Mouse (Mus musculus): Measurements from ENCODE around the gene Guca1b. TPM values are rescaled to one million over a fixed set of nuclear protein-coding genes. Genes with fewer than 3 reads are reported as not detected.
A peak's percentile ranks its signal among the peaks of the same experiment; 100 is the strongest.

The Guca1b gene
- polyA plus RNA-seq, 1 experiment = 0.20 TPM

DNA sequence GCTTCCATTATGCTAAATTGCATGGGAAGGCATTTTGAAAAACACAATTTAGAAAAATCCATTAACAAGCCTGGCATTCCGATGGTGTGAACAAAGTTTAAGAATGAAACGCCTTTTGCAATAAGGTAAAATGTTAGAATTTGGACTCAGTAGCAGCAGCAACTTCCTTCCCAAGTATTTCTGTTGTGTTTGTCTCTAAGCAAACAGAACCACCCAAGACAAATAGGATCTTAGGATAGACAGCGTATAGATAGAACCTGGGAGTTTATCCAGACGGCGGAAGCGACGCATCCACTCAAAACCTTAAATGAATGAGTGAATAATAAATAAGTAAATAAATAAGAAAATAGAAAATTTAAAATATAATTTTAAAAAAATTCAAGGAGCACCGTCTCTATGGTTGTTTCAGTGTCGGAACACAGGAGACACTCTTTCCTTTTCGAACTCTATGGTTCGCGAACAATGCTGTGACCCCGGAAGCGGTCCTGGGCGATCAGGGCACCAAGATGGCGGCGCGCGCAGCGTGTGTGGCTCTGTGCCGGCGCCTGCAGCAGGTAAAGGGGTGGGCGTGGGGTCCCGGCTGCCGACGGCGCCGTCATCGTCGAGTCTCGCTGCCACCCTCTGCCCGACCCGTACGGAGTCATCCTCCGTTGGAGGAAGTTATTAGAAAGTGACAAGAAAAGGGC is 16.6 kb upstream of the Guca1b start, which contains the start of gene Mrps10:
TSS of gene Mrps10 (plus strand) at position 487 of the 686 bp plus-strand sequence.
- Histone ChIP-seq H3ac (ENCODE audit: control insufficient read depth, insufficient read length) (peak within 1 kb of the TSS; percentile 25), H3K4me3 (peak within 1 kb of the TSS; percentile 81), H3K36me3 (ENCODE audit: control insufficient read depth, insufficient read depth) (peaks cover 12% of the 10 kb centered on the region), H3K27me3 (ENCODE audit: control insufficient read depth, insufficient read depth, insufficient read length) (no peaks in the 10 kb centered on the region), H3K79me2 (ENCODE audit: control insufficient read depth, insufficient read depth) (peaks cover 9% of the 10 kb centered on the region), H3K4me2 (ENCODE audit: low read depth) (peak within 1 kb of the TSS; percentile 84)
- TF ChIP-seq MYOG (IDR thresholded peaks at IDR 0.05; ENCODE audit: control insufficient read depth in 1 of 3, insufficient read depth in 1 of 3, insufficient read length in 2 of 3, low read depth in 2 of 3) (no peak), POLR2A (IDR thresholded peaks at IDR 0.05; ENCODE audit: insufficient read length, low read depth) (peak; percentile 76), POLR2AphosphoS2 (IDR thresholded peaks at IDR 0.05; ENCODE audit: insufficient read length, low read depth) (peak; percentile 69)

DNA sequence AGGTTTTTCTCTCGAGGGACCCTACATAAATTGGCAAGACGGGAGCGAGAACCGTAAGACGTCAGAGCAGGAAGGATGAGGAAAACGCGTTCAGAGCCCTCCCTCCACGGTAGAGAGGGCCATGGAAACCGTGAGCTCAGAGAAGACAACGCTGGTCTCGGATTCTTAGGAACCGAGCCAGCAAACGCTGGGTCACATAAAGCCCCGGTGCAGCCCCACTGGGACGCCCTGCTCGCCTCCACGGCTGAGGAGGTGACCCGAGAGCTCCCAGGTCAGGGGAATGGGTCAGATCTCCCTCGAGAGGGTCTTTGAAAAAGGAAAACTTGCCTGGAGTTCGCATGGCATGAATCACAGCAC is 16.1 kb upstream of the Guca1b start:
- Histone ChIP-seq H3K4me2 (ENCODE audit: low read depth) (peak overlapping the region; percentile 79), H3K36me3 (ENCODE audit: control insufficient read depth, insufficient read depth) (peaks cover 17% of the 10 kb centered on the region), H3K27me3 (ENCODE audit: control insufficient read depth, insufficient read depth, insufficient read length) (no peaks in the 10 kb centered on the region), H3K79me2 (ENCODE audit: control insufficient read depth, insufficient read depth) (peaks cover 9% of the 10 kb centered on the region), H3ac (ENCODE audit: control insufficient read depth, insufficient read length) (peak overlapping the region; percentile 25), H3K4me3 (peak overlapping the region; percentile 81)
- TF ChIP-seq MYOG (IDR thresholded peaks at IDR 0.05; ENCODE audit: control insufficient read depth in 1 of 3, insufficient read depth in 1 of 3, insufficient read length in 2 of 3, low read depth in 2 of 3) (no peak), MAX (IDR thresholded peaks at IDR 0.05; ENCODE audit: low read depth) (no peak), MYOD1 (IDR thresholded peaks at IDR 0.05; ENCODE audit: control insufficient read depth in 1 of 3, insufficient read length in 2 of 3, low read depth in 2 of 3) (no peak), TCF12 (IDR thresholded peaks at IDR 0.05; ENCODE audit: insufficient read depth, poor library complexity, severe bottlenecking) (no peak), SRF (IDR thresholded peaks at IDR 0.05; ENCODE audit: control insufficient read depth, insufficient read length, low read depth) (no peak), USF1 (IDR thresholded peaks at IDR 0.05; ENCODE audit: low read depth) (no peak), TCF3 (IDR thresholded peaks at IDR 0.05; ENCODE audit: insufficient read length, low read depth) (no peak)

GRCm38 (mm10) chr17:47371451-47371850 is 13.7 kb upstream of the Guca1b start:
- no peak overlapping the region for H3ac ChIP-seq (ENCODE audit: control insufficient read depth, insufficient read length)
- H3K27me3 ChIP-seq (ENCODE audit: control insufficient read depth, insufficient read depth, insufficient read length) = no peaks in the 10 kb centered on the region
- peak overlapping the region; percentile 13 for H3K4me2 ChIP-seq (ENCODE audit: low read depth)
- H3K4me3 ChIP-seq = no peak overlapping the region
- H3K36me3 ChIP-seq (ENCODE audit: control insufficient read depth, insufficient read depth) = peaks cover 40% of the 10 kb centered on the region
- peaks cover 9% of the 10 kb centered on the region for H3K79me2 ChIP-seq (ENCODE audit: control insufficient read depth, insufficient read depth)
- TF ChIP-seq TCF3 (IDR thresholded peaks at IDR 0.05; ENCODE audit: insufficient read length, low read depth) (no peak), POLR2AphosphoS2 (IDR thresholded peaks at IDR 0.05; ENCODE audit: insufficient read length, low read depth) (no peak), MAX (IDR thresholded peaks at IDR 0.05; ENCODE audit: low read depth) (no peak), E2F4 (IDR thresholded peaks at IDR 0.05; ENCODE audit: insufficient read depth) (no peak), MYOD1 (IDR thresholded peaks at IDR 0.05; ENCODE audit: control insufficient read depth in 1 of 3, insufficient read length in 2 of 3, low read depth in 2 of 3) (no peak)

GRCm38 (mm10) chr17:47373991-47374390 is 11.2 kb upstream of the Guca1b start:
- H3K36me3 ChIP-seq (ENCODE audit: control insufficient read depth, insufficient read depth) = peaks cover 47% of the 10 kb centered on the region
- no peaks in the 10 kb centered on the region for H3K27me3 ChIP-seq (ENCODE audit: control insufficient read depth, insufficient read depth, insufficient read length)
- TF ChIP-seq MAX (IDR thresholded peaks at IDR 0.05; ENCODE audit: low read depth) (no peak), POLR2A (IDR thresholded peaks at IDR 0.05; ENCODE audit: insufficient read length, low read depth) (no peak), CEBPB (IDR thresholded peaks at IDR 0.05; ENCODE audit: insufficient read depth, poor library complexity, severe bottlenecking) (no peak)
- H3K79me2 ChIP-seq (ENCODE audit: control insufficient read depth, insufficient read depth) = peaks cover 7% of the 10 kb centered on the region
- no peak overlapping the region for H3K4me3 ChIP-seq
- H3ac ChIP-seq (ENCODE audit: control insufficient read depth, insufficient read length) = no peak overlapping the region
- H3K4me2 ChIP-seq (ENCODE audit: low read depth) = no peak overlapping the region

DNA sequence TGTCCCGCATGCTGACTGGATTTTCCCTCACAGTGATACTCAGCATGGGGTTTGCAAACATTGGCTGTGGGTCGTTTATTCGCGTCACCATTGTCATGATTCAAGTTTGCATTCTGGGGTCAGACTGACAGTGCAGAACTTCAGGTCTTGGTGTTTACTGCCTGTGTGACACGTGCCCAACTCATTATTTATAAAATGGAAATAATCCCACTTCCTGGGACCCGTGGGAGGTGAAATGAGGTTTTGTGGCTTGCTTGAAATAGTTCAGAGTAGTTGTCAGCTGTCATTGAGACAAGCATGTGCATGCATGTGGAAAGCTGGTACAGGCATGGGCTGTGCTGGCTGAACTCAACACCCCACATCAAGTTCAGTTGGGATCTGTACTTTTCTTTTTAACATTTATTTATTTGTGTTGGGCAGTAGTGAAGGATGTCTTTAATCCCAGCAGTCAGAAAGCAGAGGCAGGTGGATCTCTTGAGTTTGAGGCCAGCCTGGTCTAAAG is 8.4 kb upstream of the Guca1b start:
- no peak overlapping the region for H3K4me3 ChIP-seq
- peak overlapping the region; percentile 46 for H3K4me2 ChIP-seq (ENCODE audit: low read depth)
- TF ChIP-seq REST (IDR thresholded peaks at IDR 0.05; ENCODE audit: insufficient read depth, insufficient read length) (no peak), SRF (IDR thresholded peaks at IDR 0.05; ENCODE audit: control insufficient read depth, insufficient read length, low read depth) (no peak), POLR2AphosphoS2 (IDR thresholded peaks at IDR 0.05; ENCODE audit: insufficient read length, low read depth) (no peak), USF1 (IDR thresholded peaks at IDR 0.05; ENCODE audit: low read depth) (peak; percentile 61), MYOG (IDR thresholded peaks at IDR 0.05; ENCODE audit: control insufficient read depth in 1 of 3, insufficient read depth in 1 of 3, insufficient read length in 2 of 3, low read depth in 2 of 3) (peak in 1 of 3 experiments; percentile 60), TCF12 (IDR thresholded peaks at IDR 0.05; ENCODE audit: insufficient read depth, poor library complexity, severe bottlenecking) (no peak), E2F4 (IDR thresholded peaks at IDR 0.05; ENCODE audit: insufficient read depth) (no peak), MYOD1 (IDR thresholded peaks at IDR 0.05; ENCODE audit: control insufficient read depth in 1 of 3, insufficient read length in 2 of 3, low read depth in 2 of 3) (peak in 2 of 3 experiments; percentile 43 to 66), TCF3 (IDR thresholded peaks at IDR 0.05; ENCODE audit: insufficient read length, low read depth) (no peak), CEBPB (IDR thresholded peaks at IDR 0.05; ENCODE audit: insufficient read depth, poor library complexity, severe bottlenecking) (no peak)
- H3K79me2 ChIP-seq (ENCODE audit: control insufficient read depth, insufficient read depth) = no peaks in the 10 kb centered on the region
- H3ac ChIP-seq (ENCODE audit: control insufficient read depth, insufficient read length) = no peak overlapping the region
- no peaks in the 10 kb centered on the region for H3K27me3 ChIP-seq (ENCODE audit: control insufficient read depth, insufficient read depth, insufficient read length)
- H3K36me3 ChIP-seq (ENCODE audit: control insufficient read depth, insufficient read depth) = peaks cover 63% of the 10 kb centered on the region
